Mouse (Mus musculus) monocyte, adult 5-6 weeks (primary cell): ENCODE results near the gene Cmah. TPM values are rescaled to one million over a fixed set of nuclear protein-coding genes. Genes with fewer than 3 reads are reported as not detected.

Source experiments
- ATAC-seq: fragments of 153-309, 156-312 bp; replicated peaks from 2 replicates; pipeline ENCODE4 v1.8.0; 2017; ENCODE audit warnings: mild to moderate bottlenecking; ENCODE audit not compliant: low TSS enrichment, insufficient number of reproducible peaks, severe bottlenecking, poor library complexity, low FRiP score
- total RNA-seq: library from RNA; stranded (forward); fragments of 200-1000, 200-491, 200-594 nt; gene quantifications from 3 replicates; pipeline ENCODE4 v1.2.3, GENCODE M21; 2017

Gene Cmah
- total RNA-seq, 1 experiment from 2014 or later = 25.3 TPM

DNA sequence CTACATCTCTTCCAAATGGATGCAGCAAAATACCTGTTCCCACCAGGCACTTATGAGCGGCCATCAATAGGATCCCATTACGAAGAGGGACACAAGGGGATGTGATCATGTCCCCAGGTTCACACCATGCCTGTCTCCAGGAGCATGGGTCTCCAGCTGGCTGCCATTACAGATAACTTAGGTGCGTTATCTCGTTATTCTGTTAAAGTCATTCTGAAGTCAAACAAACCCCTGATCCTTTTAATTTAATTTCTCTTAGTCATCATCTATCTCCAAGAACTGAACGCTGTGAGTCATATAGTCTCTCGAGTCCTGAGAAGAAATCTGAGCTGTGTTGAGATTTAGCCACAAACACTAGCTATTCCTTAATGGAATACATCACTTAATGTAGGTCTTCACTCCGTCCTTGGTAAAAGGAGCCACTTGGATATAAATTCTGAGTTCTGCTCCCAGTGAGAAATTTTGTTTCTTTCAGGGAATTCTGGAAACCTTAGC, 195.2 kb downstream of the Cmah start:
- ATAC-seq = no peak

- no peak for ATAC-seq
Measured at GRCm38 (mm10) chr13:24523587-24524221, 196.5 kb downstream of the Cmah start.

DNA sequence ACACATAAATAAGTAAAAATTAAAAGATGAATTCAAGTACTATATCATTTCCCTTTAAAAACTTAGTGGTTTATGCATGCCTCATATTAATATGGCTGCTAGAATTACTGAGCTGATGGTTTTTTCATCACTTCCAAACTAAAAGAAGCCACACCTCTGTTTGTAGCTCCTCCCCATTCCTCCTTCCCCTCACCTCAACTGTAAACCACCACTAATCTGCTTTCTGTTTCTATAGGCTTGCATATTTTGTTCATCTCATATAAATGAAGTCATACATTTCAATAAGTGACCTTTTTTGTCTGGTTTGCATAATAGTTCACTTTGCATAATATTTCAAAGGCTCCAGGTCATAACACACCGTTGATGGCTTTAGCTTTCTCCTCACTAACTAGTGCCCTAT, 197.3 kb downstream of the Cmah start:
- ATAC-seq = no peak

- no peak for ATAC-seq
Measured at GRCm38 (mm10) chr13:24525551-24525950, 198.3 kb downstream of the Cmah start.

GRCm38 (mm10) chr13:24526916-24527315, 199.7 kb downstream of the Cmah start:
- ATAC-seq = no peak

Other genes with a start within 250 kb of the Cmah start
- 6.1 to 11.9 TPM (median 11.5 TPM) in 3 replicates for gene Carmil1, start 46.6 kb upstream of the Cmah start, total RNA-seq